Mouse (Mus musculus) adrenal gland, postnatal 4 days (tissue): ENCODE results near the gene Sco2. TPM values are rescaled to one million over a fixed set of nuclear protein-coding genes. Genes with fewer than 3 reads are reported as not detected.

Experiments used
- DNase-seq, 2 experiments: peaks; one replicate each; pipeline ENCODE4 v3.0.0; 2021 to 2022; ENCODE audit warnings: low spot score in 2 of 2, mixed read lengths in 2 of 2
- total RNA-seq, 2 experiments: library from RNA; stranded (reverse); gene quantifications; 2 replicates each; pipeline ENCODE4 v1.2.3; 2021

The Sco2 gene
- total RNA-seq, 2 experiments from 2014 or later = 20.2 to 22.5 TPM

- no peak for DNase-seq
Observed at GRCm38 (mm10) chr15:89326441-89326840, 47.2 kb downstream of the Sco2 start.

- DNase-seq = no peak
Observed at GRCm38 (mm10) chr15:89323656-89324055, 50.0 kb downstream of the Sco2 start.

DNA sequence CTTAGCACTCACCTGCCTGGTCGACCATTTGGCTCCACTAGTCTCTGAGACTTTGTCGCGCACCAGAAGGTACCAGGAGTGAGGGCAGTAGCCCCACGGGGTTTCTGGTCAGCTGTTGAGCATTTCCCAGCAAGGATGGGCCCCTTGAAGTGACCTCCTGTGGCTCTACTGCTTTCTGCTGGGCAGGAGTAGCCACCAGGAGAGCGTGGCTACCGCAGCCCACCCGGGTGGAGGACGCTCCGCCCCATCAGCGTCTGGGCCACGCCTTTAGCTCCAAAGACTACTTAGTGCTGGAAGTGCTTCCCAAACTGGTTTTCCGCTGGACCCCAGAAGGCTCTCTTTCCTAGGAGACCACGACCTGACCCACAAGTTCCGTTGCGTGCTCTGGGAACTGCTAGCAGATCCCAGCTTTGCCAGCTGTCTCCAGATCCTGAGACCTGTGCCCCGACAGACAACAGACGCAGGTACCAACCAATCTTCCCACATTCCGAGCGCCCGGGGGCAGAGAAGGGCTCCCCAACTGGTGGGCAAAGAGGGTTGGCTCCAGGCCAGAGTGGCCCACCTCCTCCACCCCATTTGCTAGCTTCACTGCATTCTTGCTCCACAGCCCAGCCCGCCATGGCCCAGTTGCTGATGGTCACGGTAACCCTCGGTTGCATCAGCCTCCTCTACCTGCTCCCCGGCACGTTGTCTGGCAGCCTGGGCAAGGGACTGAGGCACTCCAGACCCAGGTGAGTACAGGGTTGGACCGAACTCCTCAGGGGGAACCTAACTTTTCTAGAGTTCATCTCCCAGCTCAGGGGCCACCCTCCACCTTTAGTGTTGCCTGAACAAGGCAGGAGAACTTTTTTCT is 50.8 kb downstream of the Sco2 start, which contains the start of gene Adm2:
Gene Adm2 (plus strand): TSS at position 51 of the 853 bp plus-strand sequence.
- no peak for DNase-seq

Other genes starting within 250 kb of the Sco2 start
- 10 to 100 TPM; 19.8 TPM for gene Hdac10, start 245.1 kb downstream of the Sco2 start, total RNA-seq
- gene Mapk12, start 233.1 kb downstream of the Sco2 start, total RNA-seq = 10 to 100 TPM; 13.9 to 16.2 TPM
- gene Mapk11, start 224.2 kb downstream of the Sco2 start, total RNA-seq = 1 to 10 TPM; 6.9 to 8.6 TPM
- gene Plxnb2, start 193.1 kb downstream of the Sco2 start, total RNA-seq = 100 to 1,000 TPM; 167 to 207 TPM
- gene Dennd6b, start 177.3 kb downstream of the Sco2 start, total RNA-seq = 10 to 100 TPM; 11.5 to 13.0 TPM
- 10 to 100 TPM; 53.8 to 57.6 TPM for gene Ppp6r2, start 162.3 kb downstream of the Sco2 start, total RNA-seq
- gene Sbf1, start 58.5 kb downstream of the Sco2 start, total RNA-seq = 100 to 1,000 TPM; 108 to 111 TPM
- under 1 TPM in 1 of 2 experiments, not detected in 1; 0.53 TPM for gene Adm2, start 51.1 kb downstream of the Sco2 start, total RNA-seq
- gene Miox, start 39.4 kb downstream of the Sco2 start, total RNA-seq = 10 to 100 TPM in 1 of 2 experiments, 1 to 10 TPM in 1; 6.0 to 90.1 TPM
- gene Lmf2, start 18.2 kb downstream of the Sco2 start, total RNA-seq = 10 to 100 TPM; 59.3 to 59.5 TPM
- 100 to 1,000 TPM; 126 to 133 TPM for gene Ncaph2, start 18.1 kb downstream of the Sco2 start, total RNA-seq
- gene Tymp, start 3.2 kb upstream of the Sco2 start, total RNA-seq = 1 to 10 TPM in 1 of 2 experiments, under 1 TPM in 1; 0.87 to 1.9 TPM
- gene Odf3b, start 5.4 kb upstream of the Sco2 start, total RNA-seq = 1 to 10 TPM in 1 of 2 experiments, under 1 TPM in 1; 0.34 to 1.5 TPM
- gene Klhdc7b, start 11.1 kb upstream of the Sco2 start, total RNA-seq = not detected
- gene Syce3, start 36.7 kb upstream of the Sco2 start, total RNA-seq = not detected
- 100 to 1,000 TPM in 1 of 2 experiments, 10 to 100 TPM in 1; 95.7 to 128 TPM for gene Cpt1b, start 52.0 kb upstream of the Sco2 start, total RNA-seq
- gene C730034F03Rik, start 55.7 kb upstream of the Sco2 start, total RNA-seq = 1 to 10 TPM; 2.5 to 3.0 TPM
- 1 to 10 TPM in 1 of 2 experiments, under 1 TPM in 1; 0.84 to 1.9 TPM for gene Gm44502, start 55.9 kb upstream of the Sco2 start, total RNA-seq
- 10 to 100 TPM; 87.1 to 87.7 TPM for gene Chkb, start 56.1 kb upstream of the Sco2 start, total RNA-seq
- 10 to 100 TPM; 20.4 to 22.1 TPM for gene Mapk8ip2, start 80.1 kb upstream of the Sco2 start, total RNA-seq
- 10 to 100 TPM; 24.4 to 25.0 TPM for gene Arsa, start 103.6 kb upstream of the Sco2 start, total RNA-seq
- 10 to 100 TPM; 58.7 to 66.0 TPM for gene Shank3, start 125.8 kb upstream of the Sco2 start, total RNA-seq
- gene Acr, start 194.5 kb upstream of the Sco2 start, total RNA-seq = 1 to 10 TPM; 1.9 to 2.8 TPM
- gene Rabl2, start 218.1 kb upstream of the Sco2 start, total RNA-seq = 10 to 100 TPM; 17.3 to 18.3 TPM